Mouse (Mus musculus) bone marrow, adult 2 months (tissue): ENCODE data around the gene Txndc12. TPM values are rescaled to one million over a fixed set of nuclear protein-coding genes. Genes with fewer than 3 reads are reported as not detected.
A peak's percentile ranks its signal among the peaks of the same experiment; 100 is the strongest.

Experiments used
- H3K27ac ChIP-seq: fragments of 200-500 bp; 2 replicates; pipeline ENCODE4 v1.5.1; 2012; ENCODE audit warnings: low read depth, mild to moderate bottlenecking, control low read depth, inconsistent platforms, low read length; ENCODE audit not compliant: control insufficient read depth, poor library complexity, insufficient read depth
- H3K4me1 ChIP-seq: fragments of 200-500 bp; 2 replicates; pipeline ENCODE4 v1.6.1; 2011; ENCODE audit warnings: low read length; ENCODE audit not compliant: control insufficient read depth, insufficient read depth
- H3K4me3 ChIP-seq: fragments of 200-500 bp; replicated peaks from 2 replicates; pipeline ENCODE3; 2011; ENCODE audit warnings: mild to moderate bottlenecking, low read depth, low read length, control low read depth; ENCODE audit not compliant: control insufficient read depth
- CTCF ChIP-seq: fragments of 200-500 bp; IDR thresholded peaks from 2 replicates; pipeline ENCODE4 v1.5.1; 2011; ENCODE audit warnings: low read length, control low read depth; ENCODE audit not compliant: control insufficient read depth, insufficient read depth
- POLR2A ChIP-seq: fragments of 200-500 bp; IDR thresholded peaks from 2 replicates; pipeline ENCODE4 v1.6.1; 2011; ENCODE audit warnings: low read depth, mild to moderate bottlenecking, control low read depth, low read length, borderline replicate concordance; ENCODE audit not compliant: control insufficient read depth
- WGBS: fragments of 180-500 bp; shearing (Covaris S2); methylation state at CpG from one replicate; pipeline ENCODE4 v1.1.7; 2018; 5-methylcytosine and 5-hydroxymethylcytosine counted together
- polyA plus RNA-seq: library from polyadenylated mRNA; stranded (reverse); fragments of >200 nt; gene quantifications from 2 replicates; pipeline ENCODE4 v1.2.4, GENCODE M21; 2011; ENCODE audit warnings: low replicate concordance; ENCODE audit not compliant: missing spikeins, insufficient read depth, insufficient read length

The Txndc12 gene
- polyA plus RNA-seq, 1 experiment: 16.3 TPM

GRCm38 (mm10) chr4:108869730-108870374 is 35.5 kb downstream of the Txndc12 start:
- WGBS: 38% methylated on average over 10 of the region's 10 CpGs
- Histone ChIP-seq H3K4me3 (no peak overlapping the region), H3K27ac (no peak overlapping the region), H3K4me1 (no peaks in the 10 kb centered on the region)
- TF ChIP-seq POLR2A (no peak), CTCF (peak; percentile 73)

DNA sequence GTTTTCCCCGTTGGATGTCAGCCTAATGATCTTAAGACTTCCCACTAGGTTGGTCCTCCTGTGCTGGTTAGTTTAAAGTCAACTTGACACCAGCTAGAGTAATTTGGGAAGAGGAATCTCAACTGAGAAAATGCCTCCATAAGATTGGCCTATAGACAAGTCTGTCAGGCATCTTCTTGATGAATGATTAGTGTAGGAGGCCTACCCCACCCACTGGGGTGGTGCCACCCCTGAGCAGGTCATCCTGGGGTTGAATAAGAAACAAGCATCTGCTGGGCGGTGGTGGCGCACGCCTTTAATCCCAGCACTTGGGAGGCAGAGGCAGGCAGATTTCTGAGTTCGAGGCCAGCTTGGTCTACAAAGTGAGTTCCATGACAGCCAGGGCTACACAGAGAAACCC is 39.3 kb downstream of the Txndc12 start:
- H3K4me1 ChIP-seq: no peaks in the 10 kb centered on the region
- 93% methylated on average over 5 of the region's 5 CpGs for WGBS
- H3K27ac ChIP-seq: no peak overlapping the region
- no peak overlapping the region for H3K4me3 ChIP-seq
- TF ChIP-seq POLR2A (no peak), CTCF (no peak)

DNA sequence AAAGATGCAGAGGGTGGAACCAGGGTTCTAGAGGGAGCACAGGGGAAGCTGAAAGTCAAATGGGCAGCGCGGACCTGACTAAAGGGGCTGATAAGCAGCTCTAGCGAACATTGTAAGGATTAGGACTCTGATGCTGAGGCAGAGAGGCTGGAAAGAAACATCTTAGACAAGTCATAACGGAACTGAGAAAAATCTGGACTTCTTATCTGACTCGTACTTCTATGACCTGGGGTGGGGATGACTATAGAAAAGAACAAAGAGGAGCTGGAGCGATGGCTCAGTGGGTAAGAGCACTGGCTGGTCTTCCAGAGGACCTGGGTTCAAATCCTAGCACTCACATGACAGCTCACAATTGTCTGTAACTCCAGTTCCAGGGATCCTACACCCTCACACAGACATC is 43.5 kb downstream of the Txndc12 start:
- Histone ChIP-seq H3K4me1 (no peaks in the 10 kb centered on the region; the same call in none of the 2 replicates), H3K4me3 (no peak overlapping the region), H3K27ac (no peak overlapping the region)
- WGBS: 81% methylated on average over 6 of the region's 6 CpGs
- TF ChIP-seq CTCF (no peak), POLR2A (no peak)

- no peak for TF ChIP-seq CTCF
- TF ChIP-seq POLR2A: no peak; the same call in 1 of the 2 replicates
- H3K4me1 ChIP-seq: no peaks in the 10 kb centered on the region; the same call in none of the 2 replicates
- peak within 1 kb of the TSS; percentile 18 for H3K4me3 ChIP-seq
- 2% methylated on average over 46 of the region's 46 CpGs for WGBS
- H3K27ac ChIP-seq: no peak within 1 kb of the TSS; the same call in 1 of the 2 replicates
Observed at GRCm38 (mm10) chr4:108878963-108879822, 44.8 kb downstream of the Txndc12 start, which contains the start of gene Rab3b. Gene Rab3b (plus strand): TSS chr4:108879063.

DNA sequence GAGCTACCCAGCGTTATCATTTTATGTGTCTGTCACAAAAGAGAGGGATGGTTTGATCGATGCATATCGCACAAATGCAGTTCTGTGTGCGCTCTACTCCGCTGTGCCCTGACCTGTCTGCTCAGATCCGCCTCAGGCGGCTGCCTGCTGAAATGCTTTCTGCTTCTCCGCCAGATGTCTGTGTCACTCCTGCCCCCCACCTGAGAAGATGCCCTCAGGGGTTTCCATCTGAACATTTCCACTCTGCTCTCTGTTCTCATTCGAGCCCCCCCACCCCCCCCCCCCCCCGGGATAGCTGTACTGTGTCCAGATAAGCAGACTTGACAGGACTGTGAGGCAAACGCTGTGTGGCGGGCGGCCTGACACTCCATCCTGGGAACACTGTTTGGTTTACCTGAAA is 49.4 kb downstream of the Txndc12 start:
- H3K27ac ChIP-seq: no peak overlapping the region
- no peak overlapping the region for H3K4me3 ChIP-seq
- TF ChIP-seq CTCF (no peak), POLR2A (no peak)
- 77% methylated on average over 13 of the region's 13 CpGs for WGBS
- no peaks in the 10 kb centered on the region; the same call in none of the 2 replicates for H3K4me1 ChIP-seq

DNA sequence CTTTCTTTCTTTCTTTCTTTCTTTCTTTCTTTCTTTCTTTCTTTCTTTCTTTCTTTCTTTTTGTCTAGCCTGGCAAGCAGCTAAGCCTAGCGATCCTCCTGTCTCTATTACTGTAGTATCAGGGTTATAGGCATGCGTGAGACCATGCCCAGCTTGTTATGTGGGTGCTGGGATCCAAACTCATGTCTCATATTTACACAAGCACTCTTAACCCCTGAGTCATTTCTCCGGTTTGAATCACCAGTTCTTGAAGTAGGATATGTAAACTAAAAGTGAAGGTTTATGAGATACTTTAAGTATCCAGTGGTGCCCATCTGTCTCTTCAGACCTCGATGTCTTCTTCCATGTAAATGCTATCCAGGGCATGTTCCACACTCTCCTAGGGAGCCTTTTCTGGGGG is 53.1 kb downstream of the Txndc12 start:
- no peak for TF ChIP-seq POLR2A
- no peak for TF ChIP-seq CTCF
- no peaks in the 10 kb centered on the region for H3K4me1 ChIP-seq
- no peak overlapping the region for H3K27ac ChIP-seq
- H3K4me3 ChIP-seq: no peak overlapping the region
- 80% methylated on average over 4 of the region's 4 CpGs for WGBS

GRCm38 (mm10) chr4:108890876-108891275 is 56.5 kb downstream of the Txndc12 start:
- Histone ChIP-seq H3K4me1 (no peaks in the 10 kb centered on the region), H3K27ac (no peak overlapping the region), H3K4me3 (no peak overlapping the region)
- TF ChIP-seq CTCF (no peak), POLR2A (no peak)
- 82% methylated on average over 6 of the region's 6 CpGs for WGBS

GRCm38 (mm10) chr4:108900421-108900820 is 66.0 kb downstream of the Txndc12 start:
- no peaks in the 10 kb centered on the region for H3K4me1 ChIP-seq
- WGBS: 87% methylated on average over 7 of the region's 7 CpGs
- H3K27ac ChIP-seq: no peak overlapping the region
- TF ChIP-seq CTCF (no peak), POLR2A (no peak)
- H3K4me3 ChIP-seq: no peak overlapping the region

- Histone ChIP-seq H3K4me3 (no peak overlapping the region), H3K4me1 (no peaks in the 10 kb centered on the region), H3K27ac (no peak overlapping the region)
- TF ChIP-seq POLR2A (no peak), CTCF (no peak)
- WGBS: 83% methylated on average over 9 of the region's 9 CpGs
Observed at GRCm38 (mm10) chr4:108902886-108903285, 68.5 kb downstream of the Txndc12 start.
